Mouse (Mus musculus) mouse trophoblast stem cell (cell line): ENCODE measurements around the gene 9030025P20Rik.
"Not testable (repeated sequence)": the region's sequence is repeated elsewhere in the genome, so short reads cannot be mapped to it uniquely, and the experiment has no call there.

ENCODE experiments used
- in situ Hi-C, 2 experiments: fragments of 300-500 bp; cut with MseI, MboI; formaldehyde crosslinking; loops; 2 replicates in 1 of 2; 3 replicates in 1 of 2; pipeline ENCODE4 v1.15.1; 2025

9030025P20Rik gene

DNA sequence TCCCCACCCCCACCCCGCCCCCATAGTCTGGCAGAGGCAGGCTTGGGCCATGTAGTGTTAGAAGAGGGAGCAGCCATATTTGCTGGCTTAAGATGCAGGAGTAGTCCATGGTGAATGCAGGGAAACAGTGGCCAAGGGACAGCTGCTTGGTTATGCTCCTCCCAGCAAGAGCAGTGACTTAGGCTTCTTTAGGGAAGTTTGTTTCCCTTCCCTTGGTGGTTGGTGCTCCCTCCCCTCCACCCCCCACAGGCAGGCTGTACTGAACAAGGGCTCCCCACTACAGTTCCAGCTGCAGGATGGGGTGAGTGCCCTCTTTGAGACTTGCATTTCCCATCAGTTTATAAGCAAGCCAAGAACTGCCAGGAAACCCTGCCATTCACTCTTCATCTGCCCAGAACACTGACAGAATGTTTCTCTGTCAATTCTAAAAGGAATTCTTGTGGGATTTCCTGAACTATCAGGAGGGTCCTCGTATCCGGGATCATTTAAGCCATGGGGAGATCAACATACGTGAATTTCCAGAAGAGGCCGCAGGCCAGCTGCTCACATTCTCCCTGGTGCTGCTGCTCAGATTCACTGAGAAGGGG, 11.9 kb downstream of the 9030025P20Rik start:
- in situ Hi-C loops = not testable (repeated sequence)

DNA sequence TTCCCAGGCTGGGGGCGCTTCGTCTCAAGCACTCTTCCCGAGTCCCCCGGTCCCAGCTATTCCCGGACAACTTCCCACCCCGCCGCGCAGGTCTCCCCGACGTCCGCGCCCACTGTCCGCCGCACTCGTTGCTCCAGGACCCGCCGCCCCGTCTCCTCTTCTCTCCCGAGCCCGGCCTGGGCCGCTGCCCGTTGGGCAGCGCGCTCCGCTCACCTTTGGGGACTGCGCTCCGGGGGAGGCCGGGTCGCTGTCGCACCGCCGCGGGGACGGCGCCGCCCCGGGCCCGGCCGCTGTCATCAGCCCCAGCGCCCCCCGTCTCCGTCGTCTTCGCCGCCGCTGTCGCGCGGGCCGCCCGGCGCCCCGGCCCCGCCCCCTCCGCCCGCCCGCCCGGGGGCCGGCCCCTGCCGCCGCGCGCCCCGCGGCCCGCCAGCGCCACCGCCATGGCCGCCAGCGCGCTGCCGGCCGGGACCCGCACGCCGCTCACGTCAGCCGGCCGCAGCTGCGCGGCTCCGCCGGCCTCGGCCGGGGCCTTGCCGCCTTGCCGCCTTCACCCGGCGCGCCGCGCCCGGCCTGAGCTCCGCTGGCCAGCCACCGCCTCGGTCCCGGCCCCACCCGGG, 14.4 kb downstream of the 9030025P20Rik start:
- in situ Hi-C loops = not testable (repeated sequence)

DNA sequence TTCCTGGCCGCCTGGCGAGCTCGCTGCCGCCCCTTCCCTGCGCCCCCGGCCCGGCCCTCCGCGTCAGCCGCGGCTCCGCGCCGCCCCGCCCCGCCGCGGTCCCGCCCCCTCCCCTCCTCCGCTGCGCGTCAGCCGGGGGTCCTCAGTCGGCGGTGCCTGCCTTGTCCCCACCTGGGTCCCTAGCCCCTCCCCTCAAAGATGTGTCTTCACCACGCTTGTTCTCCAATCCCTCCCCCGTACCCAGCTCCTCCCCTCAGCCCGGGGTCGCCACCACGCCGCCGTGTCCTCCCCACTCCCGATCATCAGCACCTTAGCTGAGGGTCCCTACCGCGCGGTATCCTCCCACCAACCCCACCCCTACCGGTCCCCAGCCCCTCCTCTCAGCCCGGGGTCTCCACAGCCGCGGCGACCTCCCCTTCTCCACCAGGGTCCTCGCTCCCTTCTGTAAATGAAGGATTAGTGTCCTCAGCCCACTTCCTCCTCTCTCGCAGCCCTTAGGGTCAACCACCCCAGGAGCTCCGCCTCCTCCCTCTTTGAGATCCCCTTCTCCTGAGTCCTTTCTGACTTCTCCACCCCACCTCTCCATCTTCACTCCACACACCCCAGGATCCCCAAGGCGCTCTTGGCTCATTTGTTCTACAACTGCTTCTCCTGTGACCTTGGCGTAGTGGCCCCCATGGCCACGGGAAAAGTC, 15.0 kb downstream of the 9030025P20Rik start:
- in situ Hi-C loops = not testable (repeated sequence)

DNA sequence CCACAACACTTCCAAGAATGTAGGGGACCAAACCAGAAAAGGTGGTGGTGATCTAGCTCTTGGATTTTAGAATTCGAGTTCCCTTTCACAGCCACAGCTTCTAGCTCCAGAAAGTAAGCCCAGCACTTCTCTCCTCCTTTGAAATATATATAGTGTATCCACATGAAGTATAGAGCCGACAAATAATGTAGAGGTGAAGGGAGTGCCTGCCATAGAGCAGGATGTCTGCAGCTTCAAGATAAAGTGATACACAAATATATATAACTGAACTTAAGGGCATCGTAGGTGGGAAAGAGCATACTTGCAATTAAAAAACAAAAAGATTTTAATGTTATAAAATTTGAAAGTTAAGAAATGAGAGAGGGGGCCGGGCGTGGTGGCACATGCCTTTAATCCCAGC, 15.9 kb downstream of the 9030025P20Rik start:
- in situ Hi-C loops = not testable (repeated sequence)

DNA sequence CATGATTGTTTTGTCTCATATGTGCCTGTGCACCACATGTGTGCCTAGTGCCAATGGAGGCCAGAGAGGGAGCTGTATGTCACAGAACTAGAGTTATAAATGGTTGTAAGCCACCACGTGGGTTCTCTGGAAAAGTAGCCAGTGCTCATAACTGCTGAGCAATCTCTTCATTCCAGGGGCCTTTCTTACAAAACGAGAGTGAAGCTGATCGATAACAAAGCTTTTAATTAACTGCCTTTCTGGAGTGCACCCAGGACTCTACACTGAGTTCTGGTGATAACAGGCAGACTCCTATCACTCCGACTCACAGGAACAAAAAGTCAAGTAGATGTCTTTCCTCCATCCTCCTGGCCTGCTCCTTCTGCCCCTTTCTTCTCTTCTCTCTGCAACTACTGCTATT, 21.8 kb downstream of the 9030025P20Rik start:
- in situ Hi-C loops = not testable (repeated sequence)

DNA sequence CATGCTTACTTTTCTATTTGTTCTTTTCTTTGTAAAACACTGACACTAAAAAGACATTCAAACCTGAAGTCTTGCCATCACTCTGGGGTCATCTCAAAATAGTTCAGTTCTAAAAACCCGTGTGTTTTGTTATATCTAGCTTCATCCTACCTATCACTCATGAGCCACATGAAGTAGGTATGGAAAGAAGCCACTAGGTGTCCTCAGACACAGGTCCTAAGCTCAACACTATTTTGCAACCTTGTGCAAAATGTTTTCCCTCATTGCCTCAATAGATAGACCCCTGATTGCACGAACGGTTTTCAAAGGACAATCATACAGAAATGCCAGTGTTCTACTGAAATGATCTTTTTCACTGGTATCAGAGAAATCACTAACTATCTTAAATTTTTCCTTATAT, 30.8 kb downstream of the 9030025P20Rik start:
- in situ Hi-C loops = not testable (repeated sequence)

DNA sequence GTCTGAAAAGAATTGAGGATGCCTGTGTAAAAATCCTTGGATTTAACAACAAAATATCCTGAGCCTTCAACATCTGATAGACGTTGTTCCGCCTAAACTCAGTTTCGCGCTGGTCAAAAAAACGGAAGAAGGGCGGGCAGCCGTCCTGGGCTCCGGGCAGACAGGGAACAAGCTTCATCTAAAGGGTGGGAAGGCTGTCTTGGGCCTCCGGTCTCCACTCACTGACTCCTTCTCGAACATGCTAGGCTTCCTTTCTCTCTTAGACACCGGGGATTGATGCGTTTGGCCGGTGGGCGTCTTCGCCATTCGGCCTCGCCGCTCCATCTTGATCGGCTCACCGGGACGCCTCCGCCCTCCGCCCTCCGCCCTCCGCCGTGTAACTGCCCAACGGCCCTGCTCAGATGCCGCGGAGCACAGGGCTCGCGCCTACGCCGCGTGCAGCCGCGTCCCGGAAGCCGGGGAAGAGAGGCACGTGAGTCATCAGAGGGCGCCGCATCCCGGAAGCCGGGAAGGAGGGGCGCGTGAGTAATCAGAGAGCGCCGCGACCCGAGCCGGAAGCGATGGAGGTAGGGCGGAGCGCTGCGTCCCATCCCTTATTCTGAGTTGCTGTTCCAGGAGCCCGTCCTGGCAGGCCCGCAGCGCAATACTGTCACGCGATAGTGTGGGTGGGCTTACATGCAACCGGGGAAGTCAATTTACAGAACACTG, 31.6 kb downstream of the 9030025P20Rik start, which contains the start of gene Gm3435:
Gene Gm3435, plus strand, starts transcription at position 471 of the 708 bp plus-strand sequence.
- in situ Hi-C loops = not testable (repeated sequence)

DNA sequence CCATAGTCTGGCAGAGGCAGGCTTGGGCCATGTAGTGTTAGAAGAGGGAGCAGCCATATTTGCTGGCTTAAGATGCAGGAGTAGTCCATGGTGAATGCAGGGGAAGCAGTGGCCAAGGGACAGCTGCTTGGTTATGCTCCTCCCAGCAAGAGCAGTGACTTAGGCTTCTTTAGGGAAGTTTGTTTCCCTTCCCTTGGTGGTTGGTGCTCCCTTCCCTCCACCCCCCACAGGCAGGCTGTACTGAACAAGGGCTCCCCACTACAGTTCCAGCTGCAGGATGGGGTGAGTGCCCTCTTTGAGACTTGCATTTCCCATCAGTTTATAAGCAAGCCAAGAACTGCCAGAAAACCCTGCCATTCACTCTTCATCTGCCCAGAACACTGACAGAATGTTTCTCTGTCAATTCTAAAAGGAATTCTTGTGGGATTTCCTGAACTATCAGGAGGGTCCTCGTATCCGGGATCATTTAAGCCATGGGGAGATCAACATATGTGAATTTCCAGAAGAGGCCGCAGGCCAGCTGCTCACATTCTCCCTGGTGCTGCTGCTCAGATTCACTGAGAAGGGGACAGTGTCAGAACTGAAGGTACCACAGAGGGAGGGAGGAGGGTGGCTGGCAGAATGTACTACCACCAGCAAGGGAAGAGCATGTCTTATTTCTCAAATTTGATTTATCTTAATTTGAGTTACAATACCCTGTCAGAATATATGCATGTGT, 43.4 kb downstream of the 9030025P20Rik start:
- in situ Hi-C loops = not testable (repeated sequence)

DNA sequence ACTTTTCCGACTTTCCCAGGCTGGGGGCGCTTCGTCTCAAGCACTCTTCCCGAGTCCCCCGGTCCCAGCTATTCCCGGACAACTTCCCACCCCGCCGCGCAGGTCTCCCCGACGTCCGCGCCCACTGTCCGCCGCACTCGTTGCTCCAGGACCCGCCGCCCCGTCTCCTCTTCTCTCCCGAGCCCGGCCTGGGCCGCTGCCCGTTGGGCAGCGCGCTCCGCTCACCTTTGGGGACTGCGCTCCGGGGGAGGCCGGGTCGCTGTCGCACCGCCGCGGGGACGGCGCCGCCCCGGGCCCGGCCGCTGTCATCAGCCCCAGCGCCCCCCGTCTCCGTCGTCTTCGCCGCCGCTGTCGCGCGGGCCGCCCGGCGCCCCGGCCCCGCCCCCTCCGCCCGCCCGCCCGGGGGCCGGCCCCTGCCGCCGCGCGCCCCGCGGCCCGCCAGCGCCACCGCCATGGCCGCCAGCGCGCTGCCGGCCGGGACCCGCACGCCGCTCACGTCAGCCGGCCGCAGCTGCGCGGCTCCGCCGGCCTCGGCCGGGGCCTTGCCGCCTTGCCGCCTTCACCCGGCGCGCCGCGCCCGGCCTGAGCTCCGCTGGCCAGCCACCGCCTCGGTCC, 45.7 kb downstream of the 9030025P20Rik start:
- in situ Hi-C loops = not testable (repeated sequence)

DNA sequence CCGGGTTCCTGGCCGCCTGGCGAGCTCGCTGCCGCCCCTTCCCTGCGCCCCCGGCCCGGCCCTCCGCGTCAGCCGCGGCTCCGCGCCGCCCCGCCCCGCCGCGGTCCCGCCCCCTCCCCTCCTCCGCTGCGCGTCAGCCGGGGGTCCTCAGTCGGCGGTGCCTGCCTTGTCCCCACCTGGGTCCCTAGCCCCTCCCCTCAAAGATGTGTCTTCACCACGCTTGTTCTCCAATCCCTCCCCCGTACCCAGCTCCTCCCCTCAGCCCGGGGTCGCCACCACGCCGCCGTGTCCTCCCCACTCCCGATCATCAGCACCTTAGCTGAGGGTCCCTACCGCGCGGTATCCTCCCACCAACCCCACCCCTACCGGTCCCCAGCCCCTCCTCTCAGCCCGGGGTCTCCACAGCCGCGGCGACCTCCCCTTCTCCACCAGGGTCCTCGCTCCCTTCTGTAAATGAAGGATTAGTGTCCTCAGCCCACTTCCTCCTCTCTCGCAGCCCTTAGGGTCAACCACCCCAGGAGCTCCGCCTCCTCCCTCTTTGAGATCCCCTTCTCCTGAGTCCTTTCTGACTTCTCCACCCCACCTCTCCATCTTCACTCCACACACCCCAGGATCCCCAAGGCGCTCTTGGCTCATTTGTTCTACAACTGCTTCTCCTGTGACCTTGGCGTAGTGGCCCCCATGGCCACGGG, 46.4 kb downstream of the 9030025P20Rik start:
- in situ Hi-C loops = not testable (repeated sequence)

DNA sequence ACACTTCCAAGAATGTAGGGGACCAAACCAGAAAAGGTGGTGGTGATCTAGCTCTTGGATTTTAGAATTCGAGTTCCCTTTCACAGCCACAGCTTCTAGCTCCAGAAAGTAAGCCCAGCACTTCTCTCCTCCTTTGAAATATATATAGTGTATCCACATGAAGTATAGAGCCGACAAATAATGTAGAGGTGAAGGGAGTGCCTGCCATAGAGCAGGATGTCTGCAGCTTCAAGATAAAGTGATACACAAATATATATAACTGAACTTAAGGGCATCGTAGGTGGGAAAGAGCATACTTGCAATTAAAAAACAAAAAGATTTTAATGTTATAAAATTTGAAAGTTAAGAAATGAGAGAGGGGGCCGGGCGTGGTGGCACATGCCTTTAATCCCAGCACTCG, 47.2 kb downstream of the 9030025P20Rik start:
- in situ Hi-C loops = not testable (repeated sequence)

DNA sequence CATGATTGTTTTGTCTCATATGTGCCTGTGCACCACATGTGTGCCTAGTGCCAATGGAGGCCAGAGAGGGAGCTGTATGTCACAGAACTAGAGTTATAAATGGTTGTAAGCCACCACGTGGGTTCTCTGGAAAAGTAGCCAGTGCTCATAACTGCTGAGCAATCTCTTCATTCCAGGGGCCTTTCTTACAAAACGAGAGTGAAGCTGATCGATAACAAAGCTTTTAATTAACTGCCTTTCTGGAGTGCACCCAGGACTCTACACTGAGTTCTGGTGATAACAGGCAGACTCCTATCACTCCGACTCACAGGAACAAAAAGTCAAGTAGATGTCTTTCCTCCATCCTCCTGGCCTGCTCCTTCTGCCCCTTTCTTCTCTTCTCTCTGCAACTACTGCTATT, 53.1 kb downstream of the 9030025P20Rik start:
- in situ Hi-C loops = not testable (repeated sequence)

DNA sequence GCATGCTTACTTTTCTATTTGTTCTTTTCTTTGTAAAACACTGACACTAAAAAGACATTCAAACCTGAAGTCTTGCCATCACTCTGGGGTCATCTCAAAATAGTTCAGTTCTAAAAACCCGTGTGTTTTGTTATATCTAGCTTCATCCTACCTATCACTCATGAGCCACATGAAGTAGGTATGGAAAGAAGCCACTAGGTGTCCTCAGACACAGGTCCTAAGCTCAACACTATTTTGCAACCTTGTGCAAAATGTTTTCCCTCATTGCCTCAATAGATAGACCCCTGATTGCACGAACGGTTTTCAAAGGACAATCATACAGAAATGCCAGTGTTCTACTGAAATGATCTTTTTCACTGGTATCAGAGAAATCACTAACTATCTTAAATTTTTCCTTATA, 62.2 kb downstream of the 9030025P20Rik start:
- in situ Hi-C loops = not testable (repeated sequence)
